Mouse (Mus musculus) layer of hippocampus, adult 9-10 months (tissue): ENCODE results near the gene Qpct.
"Not testable (repeated sequence)": the region's sequence is repeated elsewhere in the genome, so short reads cannot be mapped to it uniquely, and the experiment has no call there.

Source experiments
- DNase-seq: peaks from one replicate; pipeline ENCODE4 v3.0.0; 2022; ENCODE audit warnings: low spot score

Gene Qpct

DNA sequence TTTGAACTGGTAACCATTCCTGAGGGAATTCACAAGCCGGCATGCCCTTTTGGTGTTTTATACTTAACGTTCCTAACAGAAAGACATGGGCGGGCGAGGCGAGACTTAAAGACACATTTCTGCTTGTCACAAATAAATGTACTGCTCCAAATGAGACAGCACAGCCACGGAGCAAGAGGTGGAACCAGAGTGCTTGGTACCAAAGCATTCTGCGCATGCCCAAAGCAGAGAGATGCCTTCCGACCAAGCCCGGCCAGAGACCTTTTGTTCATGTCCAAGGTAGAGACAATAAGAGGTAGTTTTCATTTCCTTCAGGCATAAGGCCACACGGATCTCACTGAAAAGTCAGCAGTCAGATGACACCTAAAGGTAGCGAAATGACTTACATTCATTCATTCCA is 20.2 kb downstream of the Qpct start:
- DNase-seq = no peak

DNA sequence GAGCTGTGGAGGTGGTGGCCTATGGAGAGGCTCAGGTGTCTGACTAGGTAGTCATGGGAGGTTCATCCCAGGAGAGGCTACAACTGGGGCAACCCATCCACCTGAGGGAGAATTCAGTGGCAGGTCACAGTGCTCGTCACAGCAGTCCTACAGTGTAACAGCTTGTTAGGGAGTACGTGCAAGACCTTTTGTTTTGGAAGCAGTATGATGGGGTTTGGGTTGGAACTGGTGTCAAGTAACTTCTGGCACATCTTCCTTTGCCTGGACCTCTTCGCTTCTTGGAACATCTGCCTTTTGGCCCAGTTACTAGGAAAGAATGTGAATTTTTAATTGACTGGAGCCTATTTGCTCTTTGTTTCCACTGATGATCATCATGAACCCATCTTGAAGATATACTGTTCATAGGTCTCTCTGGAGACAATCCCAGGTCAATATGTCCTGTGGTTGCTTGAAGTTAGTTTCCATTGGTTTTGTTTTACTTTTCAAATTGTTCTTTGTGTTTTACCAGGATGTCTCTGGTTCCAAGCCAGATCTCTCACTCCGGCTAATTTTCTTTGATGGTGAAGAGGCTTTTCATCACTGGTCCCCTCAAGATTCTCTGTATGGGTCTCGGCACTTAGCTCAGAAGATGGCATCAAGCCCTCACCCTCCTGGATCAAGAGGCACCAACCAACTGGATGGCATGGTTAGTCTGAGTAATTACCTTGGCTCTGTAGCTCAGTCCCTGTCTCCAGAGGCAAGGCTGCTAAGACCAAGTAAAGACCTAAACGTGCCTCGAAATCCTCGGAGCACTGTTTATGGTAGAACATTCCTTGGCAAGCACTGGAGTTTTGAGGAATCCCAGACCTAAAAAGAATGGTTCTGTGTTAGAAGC is 25.5 kb downstream of the Qpct start:
- DNase-seq = no peak

GRCm38 (mm10) chr17:79077848-79078146 is 26.1 kb downstream of the Qpct start:
- no peak for DNase-seq

DNA sequence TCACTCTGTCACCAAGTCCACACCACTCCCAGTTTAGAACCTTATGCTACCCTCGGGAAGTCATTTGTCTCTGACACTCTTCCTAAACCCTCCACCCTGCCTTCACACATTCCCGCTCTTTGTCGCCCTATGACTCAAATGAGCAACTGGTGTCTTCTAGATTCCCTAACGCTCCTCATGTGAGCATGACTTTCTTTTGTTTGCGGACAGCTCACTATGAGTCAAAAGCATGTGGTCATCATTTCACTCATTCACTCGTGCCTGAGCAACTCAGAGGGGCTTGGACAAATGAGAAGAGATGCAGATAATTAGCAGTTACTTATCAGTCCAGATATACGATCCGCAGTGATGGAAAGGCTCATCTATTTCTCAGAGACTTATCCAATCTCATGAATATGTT is 26.5 kb downstream of the Qpct start:
- DNase-seq = no peak

DNA sequence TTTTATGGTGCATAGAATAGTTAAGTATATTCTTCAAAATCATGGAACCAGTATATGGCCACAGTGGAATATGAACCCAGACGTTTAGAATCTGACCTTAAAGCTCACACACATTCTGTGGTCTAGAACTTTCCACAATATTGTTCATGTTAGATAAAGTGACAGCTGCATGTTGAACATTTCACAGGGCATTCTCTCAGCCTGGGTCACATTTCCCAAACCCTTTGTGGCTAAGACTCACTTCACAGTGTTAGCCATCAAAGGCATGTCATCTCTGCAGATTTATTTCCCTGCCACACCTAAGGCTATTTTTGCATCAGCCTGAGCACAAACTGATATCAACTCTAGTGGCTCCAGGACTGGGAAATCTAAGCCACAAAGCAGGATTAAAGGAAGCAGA is 40.0 kb downstream of the Qpct start:
- no peak for DNase-seq

DNA sequence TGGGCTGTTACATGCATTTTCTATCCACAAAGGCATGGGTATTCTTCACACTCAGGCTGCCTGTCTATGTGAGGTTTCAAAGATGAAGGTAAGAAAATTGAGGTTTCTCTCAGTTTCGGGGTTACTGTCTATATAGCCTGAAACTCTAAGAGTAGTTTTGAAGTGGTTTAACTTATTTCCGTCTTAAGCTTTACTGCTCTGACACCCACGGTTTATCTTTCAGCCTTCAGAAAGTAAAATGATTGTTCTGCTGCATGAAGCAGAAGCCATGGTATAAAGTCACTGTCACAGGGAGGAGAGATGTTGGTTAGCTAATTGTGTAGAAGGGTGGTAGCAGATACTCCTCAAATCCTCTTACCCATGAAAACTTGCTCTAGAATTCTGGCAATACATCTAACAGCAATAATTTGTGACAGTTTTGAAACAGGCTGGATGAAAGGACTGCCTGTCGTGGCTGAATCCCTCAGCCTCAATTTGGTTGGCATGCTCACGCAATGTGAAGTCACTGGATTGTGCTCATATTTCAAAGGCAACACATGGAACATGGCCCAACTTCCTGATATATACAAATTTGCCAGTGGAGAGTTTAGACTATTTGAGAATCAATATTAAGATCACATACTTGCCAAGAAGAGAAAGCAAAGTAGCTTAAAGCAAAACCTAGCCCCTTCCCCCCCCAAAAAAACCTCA is 41.7 kb downstream of the Qpct start:
- no peak for DNase-seq

GRCm38 (mm10) chr17:79095624-79096023 is 43.9 kb downstream of the Qpct start:
- DNase-seq = no peak

DNA sequence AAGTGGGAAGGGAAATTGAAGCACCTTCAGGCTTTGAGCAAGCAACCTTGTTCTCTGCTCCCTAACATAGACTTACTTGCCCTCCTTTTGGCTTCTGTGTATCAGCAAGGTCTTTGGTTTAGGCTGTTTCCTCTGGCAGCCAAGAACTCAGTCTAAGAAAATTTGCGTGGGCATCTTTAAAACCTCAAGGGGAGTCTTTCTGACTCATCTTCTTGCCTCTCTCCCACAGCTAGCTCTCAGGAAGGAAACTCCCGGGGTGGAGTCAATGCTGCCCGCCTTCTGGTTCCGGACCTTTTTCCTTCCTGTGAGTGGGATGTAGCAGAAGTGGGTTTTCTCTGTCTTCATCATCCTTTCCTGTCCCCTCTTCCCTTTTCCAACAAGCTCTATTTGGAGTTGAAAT is 48.2 kb downstream of the Qpct start:
- no peak for DNase-seq

GRCm38 (mm10) chr17:79108238-79108637 is 56.5 kb downstream of the Qpct start:
- DNase-seq = no peak

DNA sequence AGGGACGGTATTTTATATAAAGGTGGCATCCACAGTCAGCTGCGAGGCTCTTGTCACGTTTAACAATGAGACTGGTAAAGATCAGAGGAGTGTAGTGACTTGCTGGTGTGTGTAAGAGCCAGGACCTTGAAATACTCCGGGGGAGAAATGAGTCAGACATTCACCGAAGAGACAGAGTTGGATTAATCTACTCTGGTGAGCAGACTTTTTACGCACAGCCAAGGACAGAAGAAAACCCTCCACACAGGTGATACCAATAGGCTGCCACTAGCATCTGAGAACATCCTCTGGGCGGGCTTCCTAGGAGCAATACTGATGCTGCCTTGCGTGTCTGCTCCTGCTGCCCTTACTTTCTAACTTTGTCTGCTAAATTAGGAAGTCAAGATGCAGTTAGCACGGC is 57.9 kb downstream of the Qpct start:
- no peak for DNase-seq

DNA sequence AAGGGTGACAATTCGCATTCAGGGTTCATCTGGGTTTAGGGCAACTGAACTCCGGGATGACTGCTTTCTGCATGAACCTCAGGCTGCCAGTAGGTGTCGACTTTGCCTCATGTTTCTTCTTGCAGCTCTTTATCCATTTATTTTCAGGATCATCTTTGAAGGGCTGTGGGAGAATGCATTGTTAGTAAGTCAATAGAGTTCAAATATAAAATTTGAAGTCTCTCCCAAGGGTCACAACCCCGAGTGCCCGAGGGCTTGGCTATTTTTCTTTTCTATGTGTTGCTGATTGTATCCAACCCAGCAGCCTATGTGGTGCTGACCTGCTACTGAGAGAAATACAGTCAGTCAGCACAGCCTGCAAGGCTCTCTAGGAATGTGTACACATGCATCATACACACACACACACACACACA is 59.2 kb downstream of the Qpct start:
- peak; percentile 32 for DNase-seq

DNA sequence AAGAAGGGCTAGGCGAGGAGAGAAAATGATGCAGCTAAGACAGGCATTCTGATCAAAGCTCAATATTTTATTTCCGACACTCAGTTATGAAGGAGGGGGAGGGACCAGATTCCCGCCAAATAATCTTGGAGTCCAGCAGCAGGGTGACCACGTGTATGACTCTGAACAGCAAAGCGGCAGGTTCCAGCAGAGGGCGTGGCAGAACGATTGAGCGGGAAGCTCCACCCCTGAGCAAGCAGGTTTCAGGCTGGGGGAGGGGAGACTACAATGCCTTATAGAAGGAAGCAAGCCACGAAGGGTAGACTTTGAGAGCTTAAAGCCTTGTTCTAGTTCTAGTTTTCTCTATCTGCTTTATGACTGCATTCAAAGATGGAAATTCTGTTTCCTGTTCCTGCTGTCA is 63.5 kb downstream of the Qpct start:
- DNase-seq = not testable (repeated sequence)

- no peak for DNase-seq
These were observed 67.4 kb downstream of the Qpct start for GRCm38 (mm10) chr17:79119066-79119465.

DNA sequence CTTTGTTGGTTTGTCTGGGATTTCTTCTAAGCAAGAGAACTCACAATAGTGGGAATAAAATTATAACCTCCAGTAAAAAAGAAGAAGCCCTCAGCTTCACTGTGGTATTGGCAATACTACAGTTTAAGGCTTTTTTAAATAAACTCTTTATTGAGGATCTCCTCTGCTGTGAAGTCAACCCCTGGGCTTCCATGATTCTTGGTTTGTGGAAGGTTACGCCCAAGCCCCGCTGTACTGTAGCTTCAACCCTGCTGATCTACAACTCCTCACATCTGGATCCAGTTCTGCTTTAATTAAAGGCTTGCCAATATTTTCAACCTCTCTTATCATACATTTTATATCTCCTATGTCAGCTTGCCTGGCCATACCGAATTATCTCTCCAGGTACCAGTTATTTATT is 68.6 kb downstream of the Qpct start:
- no peak for DNase-seq

GRCm38 (mm10) chr17:79133740-79134139 is 82.0 kb downstream of the Qpct start:
- DNase-seq = no peak

DNA sequence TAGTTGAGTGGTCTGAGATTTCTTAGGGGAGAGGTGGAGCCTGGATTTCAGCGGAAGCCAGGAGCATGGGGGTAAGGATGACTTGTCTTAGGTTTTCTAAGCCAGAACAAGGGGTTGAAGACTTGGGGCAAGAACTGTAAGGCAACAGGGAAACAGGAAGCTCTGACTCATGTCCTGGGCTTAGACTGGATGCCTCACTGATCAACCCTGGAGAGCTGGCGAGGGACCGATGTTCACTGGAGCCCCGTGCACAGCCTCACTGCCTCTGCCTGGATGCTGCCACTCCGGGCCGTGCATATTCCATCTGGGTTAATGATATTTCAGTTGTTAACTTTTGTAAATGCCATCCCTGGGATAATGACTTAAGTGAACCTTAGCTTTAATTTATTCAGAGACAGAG is 84.1 kb downstream of the Qpct start:
- no peak for DNase-seq

GRCm38 (mm10) chr17:79136401-79136800 is 84.7 kb downstream of the Qpct start:
- DNase-seq = no peak
